Mouse (Mus musculus): Measurements from ENCODE around the gene Ccdc39. TPM values are rescaled to one million over a fixed set of nuclear protein-coding genes. Genes with fewer than 3 reads are reported as not detected.

Gene Ccdc39
- polyA plus RNA-seq, 1 experiment, result 260 TPM

- no peaks in the 10 kb centered on the region for H3K27me3 ChIP-seq (ENCODE audit: control insufficient read depth, insufficient read depth, low read length)
- no peaks in the 10 kb centered on the region for H3K36me3 ChIP-seq (ENCODE audit: control insufficient read depth, insufficient read depth, low read length)
- no peak overlapping the region for H3K4me3 ChIP-seq (ENCODE audit: control insufficient read depth, low read depth, low read length)
- no peak for TF ChIP-seq CTCF (IDR thresholded peaks at IDR 0.05; ENCODE audit: control insufficient read depth, insufficient read depth, insufficient replicate concordance, low read depth, low read length)
- TF ChIP-seq POLR2A (IDR thresholded peaks at IDR 0.05; ENCODE audit: control insufficient read depth, low read depth, low read length), result no peak
- no peak overlapping the region for H3K27ac ChIP-seq (ENCODE audit: control insufficient read depth, insufficient read depth, low read depth, low read length)
- H3K4me1 ChIP-seq (ENCODE audit: control insufficient read depth, insufficient read depth, low read length), result no peaks in the 10 kb centered on the region
Observed at GRCm38 (mm10) chr3:33873837-33874236, 29.7 kb upstream of the Ccdc39 start.

- H3K36me3 ChIP-seq (ENCODE audit: control insufficient read depth, insufficient read depth, low read length), result no peaks in the 10 kb centered on the region
- no peak overlapping the region for H3K4me3 ChIP-seq (ENCODE audit: control insufficient read depth, low read depth, low read length)
- no peaks in the 10 kb centered on the region for H3K4me1 ChIP-seq (ENCODE audit: control insufficient read depth, insufficient read depth, low read length)
- H3K27ac ChIP-seq (ENCODE audit: control insufficient read depth, insufficient read depth, low read depth, low read length), result no peak overlapping the region
- TF ChIP-seq CTCF (IDR thresholded peaks at IDR 0.05; ENCODE audit: control insufficient read depth, insufficient read depth, insufficient replicate concordance, low read depth, low read length) (no peak), POLR2A (IDR thresholded peaks at IDR 0.05; ENCODE audit: control insufficient read depth, low read depth, low read length) (no peak)
- no peaks in the 10 kb centered on the region for H3K27me3 ChIP-seq (ENCODE audit: control insufficient read depth, insufficient read depth, low read length)
Observed at GRCm38 (mm10) chr3:33873366-33873765, 29.3 kb upstream of the Ccdc39 start.

GRCm38 (mm10) chr3:33864000-33864540 lies 20.0 kb upstream of the Ccdc39 start:
- Histone ChIP-seq H3K27me3 (ENCODE audit: control insufficient read depth, insufficient read depth, low read length) (no peaks in the 10 kb centered on the region), H3K4me1 (ENCODE audit: control insufficient read depth, insufficient read depth, low read length) (no peaks in the 10 kb centered on the region), H3K27ac (ENCODE audit: control insufficient read depth, insufficient read depth, low read depth, low read length) (no peak overlapping the region), H3K4me3 (ENCODE audit: control insufficient read depth, low read depth, low read length) (no peak overlapping the region), H3K36me3 (ENCODE audit: control insufficient read depth, insufficient read depth, low read length) (no peaks in the 10 kb centered on the region)
- TF ChIP-seq POLR2A (IDR thresholded peaks at IDR 0.05; ENCODE audit: control insufficient read depth, low read depth, low read length) (no peak), CTCF (IDR thresholded peaks at IDR 0.05; ENCODE audit: control insufficient read depth, insufficient read depth, insufficient replicate concordance, low read depth, low read length) (no peak)

GRCm38 (mm10) chr3:33858939-33859338 lies 14.8 kb upstream of the Ccdc39 start:
- no peaks in the 10 kb centered on the region for H3K4me1 ChIP-seq (ENCODE audit: control insufficient read depth, insufficient read depth, low read length)

GRCm38 (mm10) chr3:33853062-33853461 lies 9.0 kb upstream of the Ccdc39 start:
- no peaks in the 10 kb centered on the region for H3K27me3 ChIP-seq (ENCODE audit: control insufficient read depth, insufficient read depth, low read length)
- no peaks in the 10 kb centered on the region for H3K4me1 ChIP-seq (ENCODE audit: control insufficient read depth, insufficient read depth, low read length)
- H3K27ac ChIP-seq (ENCODE audit: control insufficient read depth, insufficient read depth, low read depth, low read length), result no peak overlapping the region
- H3K36me3 ChIP-seq (ENCODE audit: control insufficient read depth, insufficient read depth, low read length), result no peaks in the 10 kb centered on the region
- no peak for TF ChIP-seq CTCF (IDR thresholded peaks at IDR 0.05; ENCODE audit: control insufficient read depth, insufficient read depth, insufficient replicate concordance, low read depth, low read length)
- TF ChIP-seq POLR2A (IDR thresholded peaks at IDR 0.05; ENCODE audit: control insufficient read depth, low read depth, low read length), result no peak
- no peak overlapping the region for H3K4me3 ChIP-seq (ENCODE audit: control insufficient read depth, low read depth, low read length)

More at GRCm38 (mm10) chr3:33858939-33859338, 14.8 kb upstream of the Ccdc39 start:
- H3K36me3 ChIP-seq (ENCODE audit: control insufficient read depth, insufficient read depth, low read length), result no peaks in the 10 kb centered on the region
- no peak for TF ChIP-seq CTCF (IDR thresholded peaks at IDR 0.05; ENCODE audit: control insufficient read depth, insufficient read depth, insufficient replicate concordance, low read depth, low read length)
- no peak for TF ChIP-seq POLR2A (IDR thresholded peaks at IDR 0.05; ENCODE audit: control insufficient read depth, low read depth, low read length)
- no peak overlapping the region for H3K4me3 ChIP-seq (ENCODE audit: control insufficient read depth, low read depth, low read length)
- no peaks in the 10 kb centered on the region for H3K27me3 ChIP-seq (ENCODE audit: control insufficient read depth, insufficient read depth, low read length)
- H3K27ac ChIP-seq (ENCODE audit: control insufficient read depth, insufficient read depth, low read depth, low read length), result no peak overlapping the region

- Histone ChIP-seq H3K27ac (ENCODE audit: control insufficient read depth, insufficient read depth, low read depth, low read length) (no peak overlapping the region), H3K4me1 (ENCODE audit: control insufficient read depth, insufficient read depth, low read length) (no peaks in the 10 kb centered on the region), H3K27me3 (ENCODE audit: control insufficient read depth, insufficient read depth, low read length) (no peaks in the 10 kb centered on the region), H3K4me3 (ENCODE audit: control insufficient read depth, low read depth, low read length) (no peak overlapping the region), H3K36me3 (ENCODE audit: control insufficient read depth, insufficient read depth, low read length) (no peaks in the 10 kb centered on the region)
- TF ChIP-seq CTCF (IDR thresholded peaks at IDR 0.05; ENCODE audit: control insufficient read depth, insufficient read depth, insufficient replicate concordance, low read depth, low read length) (no peak), POLR2A (IDR thresholded peaks at IDR 0.05; ENCODE audit: control insufficient read depth, low read depth, low read length) (no peak)
Observed at GRCm38 (mm10) chr3:33850856-33851255, 6.7 kb upstream of the Ccdc39 start.

GRCm38 (mm10) chr3:33846639-33847038 lies 2.5 kb upstream of the Ccdc39 start:
- H3K4me1 ChIP-seq (ENCODE audit: control insufficient read depth, insufficient read depth, low read length), result peaks cover 3% of the 10 kb centered on the region
- no peak for TF ChIP-seq CTCF (IDR thresholded peaks at IDR 0.05; ENCODE audit: control insufficient read depth, insufficient read depth, insufficient replicate concordance, low read depth, low read length)
- TF ChIP-seq POLR2A (IDR thresholded peaks at IDR 0.05; ENCODE audit: control insufficient read depth, low read depth, low read length), result no peak

More at GRCm38 (mm10) chr3:33846639-33847038, 2.5 kb upstream of the Ccdc39 start:
- Histone ChIP-seq H3K4me3 (ENCODE audit: control insufficient read depth, low read depth, low read length) (no peak overlapping the region), H3K27ac (ENCODE audit: control insufficient read depth, insufficient read depth, low read depth, low read length) (no peak overlapping the region), H3K36me3 (ENCODE audit: control insufficient read depth, insufficient read depth, low read length) (no peaks in the 10 kb centered on the region), H3K27me3 (ENCODE audit: control insufficient read depth, insufficient read depth, low read length) (no peaks in the 10 kb centered on the region)
